Mouse (Mus musculus) liver, postnatal 0 days (tissue): Measurements from ENCODE around the gene Rnf121.

Source experiments
- CTCF ChIP-seq: sonication (generic); IDR thresholded peaks from 2 replicates; pipeline ENCODE4 v1.5.1; 2016; ENCODE audit warnings: antibody characterized with exemption, low read depth
- EP300 ChIP-seq: IDR thresholded peaks from 2 replicates; pipeline ENCODE4 v1.6.1; 2016; ENCODE audit warnings: antibody characterized with exemption, low read depth, mild to moderate bottlenecking

- TF ChIP-seq CTCF (no peak), EP300 (no peak)
Measured at GRCm38 (mm10) chr7:102082816-102083215, 17.5 kb upstream of the Rnf121 start, which contains the start of gene Trpc2.
